Comparison of ENCODE assay signal across 12 mouse cellular contexts in the genomic region with DNA sequence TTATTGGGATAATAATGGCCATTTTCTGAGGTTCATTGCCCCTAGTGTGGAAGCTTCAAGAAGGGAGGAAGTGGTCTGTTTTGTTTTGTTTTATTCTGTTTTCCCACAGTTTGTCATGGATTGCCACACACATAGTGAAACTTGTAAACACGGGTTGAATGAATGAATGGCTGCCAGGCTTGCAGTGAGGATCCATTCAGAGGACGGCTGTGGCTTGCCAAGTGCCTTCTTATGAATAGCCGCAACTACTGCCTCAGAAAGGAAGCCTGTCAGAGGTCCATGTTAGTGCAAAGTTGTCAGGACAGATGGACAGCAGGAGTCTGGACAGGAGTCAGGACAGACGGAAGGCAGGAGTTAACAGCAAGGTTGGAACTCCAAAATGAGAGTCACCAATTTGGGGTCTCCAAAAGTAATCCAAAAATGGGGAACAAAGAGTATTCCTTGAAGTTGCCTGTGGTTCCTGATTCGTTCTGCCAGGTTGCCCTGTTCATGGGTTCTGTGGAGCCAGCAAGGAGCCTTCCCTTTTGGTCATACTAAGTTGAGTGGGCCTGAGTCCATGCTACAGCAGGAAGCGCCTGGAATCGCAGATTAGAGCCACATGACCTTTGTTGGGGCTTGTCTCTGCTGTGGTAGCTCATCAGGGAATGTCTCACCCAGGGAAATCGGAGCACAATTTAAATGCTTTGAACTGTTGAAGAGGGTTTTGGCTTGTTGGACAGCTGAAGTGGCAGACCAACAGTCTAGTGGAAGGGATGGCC. TPM values are rescaled to one million over a fixed set of nuclear protein-coding genes. Genes with fewer than 3 reads are reported as not detected.
DNase-seq lines count a peak whose midpoint lies in the region; ATAC-seq and TF ChIP-seq lines count a peak whose summit lies in the region.
"Had no signal": no experiment of that assay in that cellular context is flagged by ENCODE, and none has a peak within 500 bp of the region (broad histone marks: within the 10 kb centered on the region; RNA-seq: fewer than 3 reads in every experiment).

No protein-coding gene starts in this region.

- no peak overlapping the region for H3K9ac ChIP-seq in heart, embryonic 14.5 days (ENCODE audit: low read length)
- H3K9ac ChIP-seq: heart, embryonic 15.5 days; liver, embryonic 13.5 days had no signal

- TF ChIP-seq CTCF in testis, adult 2 months (IDR thresholded peaks at IDR 0.05; ENCODE audit: control insufficient read depth, insufficient read depth, insufficient replicate concordance, low read depth, low read length) = no peak

- DNase-seq in heart, embryonic 10.5 days (ENCODE audit: low spot score) = no peak
- DNase-seq in heart, postnatal 25 days (ENCODE audit: low spot score) = no peak
- DNase-seq in testis, postnatal 10 days (ENCODE audit: low spot score) = no peak
- no peak for DNase-seq in embryo, embryonic 11 days
- DNase-seq in thymus, postnatal 4 days = no peak
- DNase-seq: liver, embryonic 13.5 days; midbrain, embryonic 14.5 days; thymus, adult 18-20 months had no signal

- 56% methylated on average over 8 of the region's 8 CpGs for WGBS in heart, embryonic 10.5 days
- WGBS in heart, embryonic 14.5 days = 50% methylated on average over 8 of the region's 8 CpGs

- ATAC-seq in heart, embryonic 14.5 days (ENCODE audit: insufficient number of reproducible peaks, insufficient read depth, low FRiP score, low read depth) = no peak

- no peaks in the 10 kb centered on the region for H3K36me3 ChIP-seq in heart, embryonic 10.5 days
- H3K36me3 ChIP-seq in testis, adult 2 months (ENCODE audit: control insufficient read depth, insufficient read depth, low read length) = no peaks in the 10 kb centered on the region
- no peaks in the 10 kb centered on the region for H3K36me3 ChIP-seq in heart, embryonic 14.5 days (ENCODE audit: control insufficient read depth, insufficient read depth, low read length)
- H3K36me3 ChIP-seq: heart, embryonic 15.5 days; liver, embryonic 13.5 days had no signal

- no peak overlapping the region for H3K4me2 ChIP-seq in heart, embryonic 14.5 days (ENCODE audit: low read length)
- H3K4me2 ChIP-seq: heart, embryonic 15.5 days; liver, embryonic 13.5 days had no signal

- no peaks in the 10 kb centered on the region for H3K27me3 ChIP-seq in heart, embryonic 10.5 days (ENCODE audit: insufficient read depth, poor library complexity, severe bottlenecking)
- H3K27me3 ChIP-seq in testis, adult 2 months (ENCODE audit: control insufficient read depth, insufficient read depth, low read length) = no peaks in the 10 kb centered on the region
- no peaks in the 10 kb centered on the region for H3K27me3 ChIP-seq in heart, embryonic 14.5 days (ENCODE audit: control insufficient read depth, insufficient read depth, low read length)
- H3K27me3 ChIP-seq: CH12.LX; heart, embryonic 15.5 days; liver, embryonic 13.5 days had no signal

- intact Hi-C loops in heart, postnatal 25 days (cut with DNase I) = no loop called here

- H3K4me1 ChIP-seq in heart, embryonic 10.5 days = peaks cover 43% of the 10 kb centered on the region
- no peaks in the 10 kb centered on the region; the same call in 1 of the 2 replicates for H3K4me1 ChIP-seq in testis, adult 2 months (ENCODE audit: control insufficient read depth, insufficient read depth, low read length)
- peaks cover 36 to 54% of the 10 kb centered on the region in 2 experiments for H3K4me1 ChIP-seq in heart, embryonic 14.5 days (ENCODE audit: control insufficient read depth in 2 of 2, insufficient read depth in 2 of 2, low read length in 2 of 2)
- H3K4me1 ChIP-seq: liver, embryonic 13.5 days had no signal

- H3K9me3 ChIP-seq in heart, embryonic 10.5 days = no peaks in the 10 kb centered on the region
- no peaks in the 10 kb centered on the region for H3K9me3 ChIP-seq in heart, embryonic 14.5 days (ENCODE audit: control insufficient read depth, low read length)
- H3K9me3 ChIP-seq: heart, embryonic 15.5 days; liver, embryonic 13.5 days had no signal

- peak overlapping the region; percentile 47; the same call in 1 of the 2 replicates for H3K27ac ChIP-seq in heart, embryonic 10.5 days
- peak overlapping the region; percentile 26; the same call in 1 of the 2 replicates for H3K27ac ChIP-seq in testis, adult 2 months (ENCODE audit: control insufficient read depth, insufficient read depth, low read depth, low read length)
- peak overlapping the region; percentile 53 to 62; a peak in 3 of 4 replicates for H3K27ac ChIP-seq in heart, embryonic 14.5 days (replicated peaks in 1 of 2; ENCODE audit: control insufficient read depth in 1 of 2, insufficient read depth in 1 of 2, low read depth in 2 of 2, low read length in 2 of 2)
- H3K27ac ChIP-seq: heart, embryonic 15.5 days; liver, embryonic 13.5 days had no signal

- H3K4me3 ChIP-seq in heart, embryonic 10.5 days = no peak overlapping the region
- no peak overlapping the region for H3K4me3 ChIP-seq in testis, adult 2 months (ENCODE audit: control insufficient read depth, low read depth, low read length)
- H3K4me3 ChIP-seq in heart, embryonic 14.5 days (ENCODE audit: control insufficient read depth in 1 of 2, insufficient read depth in 1 of 2, low read depth in 1 of 2, low read length in 2 of 2) = no peak overlapping the region
- H3K4me3 ChIP-seq: heart, embryonic 15.5 days; liver, embryonic 13.5 days had no signal

- no peak for TF ChIP-seq POLR2A in testis, adult 2 months (IDR thresholded peaks at IDR 0.05; ENCODE audit: control insufficient read depth, low read depth, low read length)

RNA-seq across cellular contexts. Expression of a gene that starts 34.5 kb away (rescaled TPM):
- 1.0 and 1.8 TPM in 2 replicates for polyA plus RNA-seq in heart, embryonic 10.5 days (2016; fragmentation: Nextera tagmentation; extraction: Ambion mirVana)
- 10 to 100 TPM; 29.9 to 42.3 TPM for total RNA-seq in heart, postnatal 25 days (2021)
- 13.4 and 18.2 TPM in 2 replicates for polyA plus RNA-seq in testis, adult 2 months (2012; rRNA removed)
- polyA plus RNA-seq in heart, embryonic 14.5 days (2014; fragmentation: Nextera tagmentation; extraction: Ambion mirVana) = 6.5 and 6.9 TPM in 2 replicates
